Mouse (Mus musculus) olfactory bulb, adult 2 months (tissue): ENCODE results near the gene Pttg1ip.

Experiments
- CTCF ChIP-seq: fragments of 200-500 bp; IDR thresholded peaks from 2 replicates; pipeline ENCODE4 v1.5.1; 2012; ENCODE audit warnings: low read depth, mild to moderate bottlenecking, low read length, moderate library complexity; ENCODE audit not compliant: insufficient read depth
- POLR2A ChIP-seq: fragments of 200-500 bp; IDR thresholded peaks from 2 replicates; pipeline ENCODE4 v1.6.1; 2012; ENCODE audit warnings: mild to moderate bottlenecking, low read depth, low read length, moderate library complexity; ENCODE audit not compliant: insufficient read depth

DNA sequence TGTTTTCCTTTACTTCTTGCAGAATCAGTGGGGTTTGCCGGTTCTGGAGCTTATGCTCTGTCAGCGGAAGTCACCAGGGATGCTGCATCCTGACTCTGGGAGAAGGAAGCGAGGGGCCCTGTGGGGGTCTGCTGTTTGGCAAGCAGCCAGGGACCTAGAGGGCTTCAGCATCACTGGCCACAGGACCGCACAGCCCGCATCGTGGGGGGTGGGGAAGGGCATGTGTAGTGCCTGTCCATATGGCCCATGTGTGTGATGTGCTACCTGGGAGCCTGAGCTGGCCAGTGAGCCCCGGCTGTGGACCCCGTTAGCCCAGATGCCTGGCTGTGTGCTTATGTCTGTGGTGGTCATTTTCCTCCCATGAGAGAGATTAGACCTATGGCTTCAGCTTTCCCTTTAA lies 8.2 kb downstream of the Pttg1ip start:
- TF ChIP-seq CTCF = no peak
- no peak for TF ChIP-seq POLR2A
